Mouse (Mus musculus) 416B (cell line): Measurements from ENCODE around the gene Ppp1r10.

Experiments used
- DNase-seq: peaks from one replicate; pipeline ENCODE4 v3.0.0; 2011; ENCODE audit warnings: low read depth

Gene Ppp1r10

GRCm38 (mm10) chr17:35916297-35917142, at the start of gene Ppp1r10, which contains the start of gene Mrps18b:
Ppp1r10 (plus strand) TSS chr17:35916434.
Mrps18b (minus strand) TSS chr17:35916389.
- DNase-seq: peak; percentile 100

- DNase-seq: peak; percentile 86
Measured at GRCm38 (mm10) chr17:35866911-35867890, 49.0 kb upstream of the Ppp1r10 start.

GRCm38 (mm10) chr17:35868165-35868820, 47.9 kb upstream of the Ppp1r10 start:
- peak; percentile 70 for DNase-seq

GRCm38 (mm10) chr17:35868961-35869345, 47.3 kb upstream of the Ppp1r10 start:
- no peak for DNase-seq

GRCm38 (mm10) chr17:35869346-35870067, 46.7 kb upstream of the Ppp1r10 start:
- peak; percentile 79 for DNase-seq

GRCm38 (mm10) chr17:35870151-35870883, 45.9 kb upstream of the Ppp1r10 start:
- DNase-seq: peak; percentile 100

GRCm38 (mm10) chr17:35870884-35871696, 45.1 kb upstream of the Ppp1r10 start:
- DNase-seq: peak; percentile 75

- DNase-seq: peak; percentile 84
Measured at GRCm38 (mm10) chr17:35873774-35874519, 42.3 kb upstream of the Ppp1r10 start.

- DNase-seq: no peak
Measured at GRCm38 (mm10) chr17:35874721-35875120, 41.5 kb upstream of the Ppp1r10 start.

GRCm38 (mm10) chr17:35879245-35880057, 36.8 kb upstream of the Ppp1r10 start, which contains the start of gene Dhx16:
Dhx16 (plus strand) TSS chr17:35879819.
- peak; percentile 98 for DNase-seq

GRCm38 (mm10) chr17:35882924-35883323, 33.3 kb upstream of the Ppp1r10 start:
- DNase-seq: no peak

- DNase-seq: no peak
Measured at GRCm38 (mm10) chr17:35883777-35884176, 32.5 kb upstream of the Ppp1r10 start.

GRCm38 (mm10) chr17:35887725-35888124, 28.5 kb upstream of the Ppp1r10 start:
- no peak for DNase-seq

GRCm38 (mm10) chr17:35896781-35897643, 19.2 kb upstream of the Ppp1r10 start, which contains the start of gene 2310061I04Rik:
2310061I04Rik (minus strand) TSS chr17:35897431.
- peak; percentile 91 for DNase-seq

- no peak for DNase-seq
Measured at GRCm38 (mm10) chr17:35897644-35898573, 18.3 kb upstream of the Ppp1r10 start.

- no peak for DNase-seq
Measured at GRCm38 (mm10) chr17:35900636-35901035, 15.6 kb upstream of the Ppp1r10 start.
